Mouse (Mus musculus): ENCODE data around the gene Heatr5b. TPM values are rescaled to one million over a fixed set of nuclear protein-coding genes. Genes with fewer than 3 reads are reported as not detected.

Gene Heatr5b
- total and polyA plus RNA-seq, 3 experiments, result 9.8 to 19.9 TPM; not detected in 1

DNA sequence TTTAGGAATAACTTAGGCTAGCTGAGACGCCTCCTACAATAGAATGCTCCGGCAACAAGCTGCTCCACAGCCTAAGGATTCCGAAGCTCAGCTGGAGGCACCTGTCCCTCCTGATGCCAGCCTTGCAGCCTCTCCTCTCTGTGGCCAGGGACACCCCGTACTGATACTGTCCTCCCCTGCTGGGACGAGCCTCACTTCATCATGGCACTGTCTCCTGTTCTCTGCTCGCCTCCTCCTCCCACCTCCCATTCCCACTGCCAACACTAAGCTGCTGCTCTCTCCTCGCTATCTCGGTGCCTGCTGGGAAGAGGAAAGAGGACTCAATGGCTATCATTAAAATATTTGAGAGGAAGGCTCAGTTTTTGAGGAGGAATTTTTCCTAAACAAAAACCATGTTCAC, 67.6 kb downstream of the Heatr5b start:
- H3K27me3 ChIP-seq (ENCODE audit: control insufficient read depth in 1 of 2, insufficient read depth in 2 of 2, low read length in 2 of 2), result no peaks in the 10 kb centered on the region
- H3K4me3 ChIP-seq (ENCODE audit: control insufficient read depth in 1 of 2, insufficient read depth in 1 of 2, low read depth in 2 of 2, low read length in 2 of 2), result no peak overlapping the region
- no peaks in the 10 kb centered on the region for H3K79me2 ChIP-seq (ENCODE audit: control insufficient read depth, insufficient read depth, low read length, poor library complexity)
- no peak overlapping the region for H3K9ac ChIP-seq (ENCODE audit: control insufficient read depth, low read depth, low read length, poor library complexity, severe bottlenecking)
- H3K36me3 ChIP-seq (ENCODE audit: control insufficient read depth in 1 of 2, insufficient read depth in 2 of 2, low read length in 2 of 2), result peaks cover 0 to 2% of the 10 kb centered on the region in 2 experiments; a peak in 3 of 4 replicates
- DNase-seq (ENCODE audit: low read depth, low spot score), result no peak
- H3K9me3 ChIP-seq (replicated peaks; ENCODE audit: insufficient read depth, low read length), result no peaks in the 10 kb centered on the region
- no peak overlapping the region for H3K27ac ChIP-seq (ENCODE audit: control insufficient read depth, low read depth, low read length)
- peaks cover 0 to 6% of the 10 kb centered on the region in 2 experiments; a peak in 2 of 4 replicates for H3K4me1 ChIP-seq (ENCODE audit: control insufficient read depth in 1 of 2, insufficient read depth in 2 of 2, low read length in 2 of 2)
- TF ChIP-seq MYC (IDR thresholded peaks at IDR 0.05; ENCODE audit: low read depth, low read length) (no peak), TCF12 (IDR thresholded peaks at IDR 0.05; ENCODE audit: low read depth, low read length) (no peak), MAX (IDR thresholded peaks at IDR 0.05; ENCODE audit: low read length) (no peak), USF2 (IDR thresholded peaks at IDR 0.05; ENCODE audit: borderline replicate concordance in 1 of 2, insufficient read depth in 1 of 2, low read depth in 1 of 2, low read length in 2 of 2) (no peak), NRF1 (IDR thresholded peaks at IDR 0.05; ENCODE audit: insufficient read depth, low read depth, low read length, poor library complexity, severe bottlenecking) (no peak)

DNA sequence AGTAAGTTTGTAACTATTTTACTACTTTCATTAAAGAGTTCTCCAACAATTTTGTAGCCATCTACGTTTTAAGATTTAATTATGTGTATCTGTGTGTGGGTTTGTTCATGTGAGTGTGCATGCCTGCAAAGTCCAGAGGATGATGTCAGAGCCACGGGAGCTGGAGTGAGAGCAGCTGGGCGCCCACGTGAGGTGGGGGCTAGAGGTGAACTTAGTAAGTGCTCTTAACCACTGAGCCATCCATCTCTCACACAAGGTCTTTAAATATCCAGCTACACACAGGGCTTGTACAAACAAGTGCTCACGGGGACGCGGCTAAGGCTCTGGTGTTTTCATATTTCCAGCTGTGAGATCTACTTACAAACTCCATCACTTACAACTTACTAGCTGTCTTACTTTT, 69.1 kb downstream of the Heatr5b start:
- Histone ChIP-seq H3K9ac (ENCODE audit: control insufficient read depth, low read depth, low read length, poor library complexity, severe bottlenecking) (no peak overlapping the region), H3K9me3 (replicated peaks; ENCODE audit: insufficient read depth, low read length) (no peaks in the 10 kb centered on the region), H3K36me3 (ENCODE audit: control insufficient read depth in 1 of 2, insufficient read depth in 2 of 2, low read length in 2 of 2) (peaks cover 0 to 2% of the 10 kb centered on the region in 2 experiments; a peak in 2 of 4 replicates), H3K27me3 (ENCODE audit: control insufficient read depth in 1 of 2, insufficient read depth in 2 of 2, low read length in 2 of 2) (no peaks in the 10 kb centered on the region), H3K4me3 (ENCODE audit: control insufficient read depth in 1 of 2, insufficient read depth in 1 of 2, low read depth in 2 of 2, low read length in 2 of 2) (no peak overlapping the region), H3K79me2 (ENCODE audit: control insufficient read depth, insufficient read depth, low read length, poor library complexity) (no peaks in the 10 kb centered on the region), H3K27ac (ENCODE audit: control insufficient read depth, low read depth, low read length) (no peak overlapping the region), H3K4me1 (ENCODE audit: control insufficient read depth in 1 of 2, insufficient read depth in 2 of 2, low read length in 2 of 2) (peaks cover 0 to 4% of the 10 kb centered on the region in 2 experiments; a peak in 1 of 4 replicates)
- DNase-seq (ENCODE audit: low read depth, low spot score), result no peak
- TF ChIP-seq POLR2AphosphoS5 (IDR thresholded peaks at IDR 0.05; ENCODE audit: borderline replicate concordance, low read depth, low read length), result no peak
- no peak for TF ChIP-seq GATA1 (IDR thresholded peaks at IDR 0.05; ENCODE audit: low read depth, low read length)
- TF ChIP-seq ZC3H11A (IDR thresholded peaks at IDR 0.05; ENCODE audit: low read depth, low read length), result no peak
- TF ChIP-seq EP300 (IDR thresholded peaks at IDR 0.05; ENCODE audit: low read depth in 1 of 2, low read length in 2 of 2), result no peak
- TF ChIP-seq E2F4 (IDR thresholded peaks at IDR 0.05; ENCODE audit: borderline replicate concordance, low read depth, low read length), result no peak
- no peak for TF ChIP-seq ETS1 (IDR thresholded peaks at IDR 0.05; ENCODE audit: low read depth, low read length)
- TF ChIP-seq SIN3A (IDR thresholded peaks at IDR 0.05; ENCODE audit: low read length), result no peak
- TF ChIP-seq USF1 (IDR thresholded peaks at IDR 0.05; ENCODE audit: low read depth, low read length), result no peak
- no peak for TF ChIP-seq MYC (IDR thresholded peaks at IDR 0.05; ENCODE audit: low read depth, low read length)
- no peak for TF ChIP-seq UBTF (IDR thresholded peaks at IDR 0.05; ENCODE audit: borderline replicate concordance, insufficient read depth, low read depth, low read length)
- no peak for TF ChIP-seq SMC3 (IDR thresholded peaks at IDR 0.05; ENCODE audit: low read depth, low read length)
- no peak for TF ChIP-seq ELF1 (IDR thresholded peaks at IDR 0.05; ENCODE audit: low read depth, low read length)

Measured in MEL (cell line).